Mouse (Mus musculus) G1E-ER4 (cell line): ENCODE measurements around the gene Phb2. TPM values are rescaled to one million over a fixed set of nuclear protein-coding genes. Genes with fewer than 3 reads are reported as not detected.

Source experiments
- GATA1 ChIP-seq: IDR thresholded peaks from one replicate; pipeline ENCODE4 v1.8.0; 2012; ENCODE audit warnings: low read length, inconsistent platforms
- polyA plus RNA-seq: library from polyadenylated mRNA; stranded (reverse); fragments of >175 nt; gene quantifications from 2 replicates; pipeline ENCODE4 v1.2.3, GENCODE M21; 2012

The Phb2 gene
- polyA plus RNA-seq, 1 experiment = 491 TPM

GRCm38 (mm10) chr6:124746654-124747632 is 34.8 kb downstream of the Phb2 start:
- no peak for TF ChIP-seq GATA1

DNA sequence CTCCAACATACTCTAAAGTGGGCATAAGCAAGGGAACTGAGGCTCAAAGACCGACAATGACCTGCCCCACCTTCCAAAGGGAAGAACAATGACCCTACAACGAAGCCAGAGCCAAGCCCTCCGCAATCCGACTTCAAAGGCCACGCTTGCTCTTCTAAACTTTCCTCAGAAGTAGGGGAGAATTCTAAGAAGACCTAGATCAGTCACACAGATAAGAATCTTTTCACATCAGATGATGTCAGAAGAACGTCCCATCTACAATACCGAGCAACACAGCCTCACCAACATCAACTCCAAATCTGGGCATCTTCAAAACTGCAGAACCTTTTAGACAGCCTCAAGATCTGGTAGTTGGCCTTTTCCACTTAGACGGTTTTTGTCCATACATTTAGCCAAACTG is 38.3 kb downstream of the Phb2 start:
- TF ChIP-seq GATA1 = no peak

DNA sequence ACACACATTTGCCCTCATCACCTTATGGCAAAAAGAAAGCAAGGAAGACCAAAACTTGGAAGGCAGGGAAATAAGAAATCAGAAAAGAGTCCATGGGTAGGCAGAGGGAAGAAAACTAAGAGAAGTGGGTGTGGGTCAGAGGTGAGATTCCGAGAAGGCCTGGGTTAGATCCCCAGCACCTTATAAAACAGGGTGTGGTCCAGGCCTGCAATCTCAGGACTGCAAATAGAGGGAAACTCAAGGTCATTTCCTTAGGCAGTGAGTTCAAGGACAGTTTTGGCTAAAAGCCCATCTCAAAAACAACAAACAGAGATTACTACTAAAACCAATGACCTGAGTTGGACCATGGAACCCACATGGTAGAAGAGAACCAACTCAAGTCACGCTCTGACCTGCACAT is 41.7 kb downstream of the Phb2 start:
- TF ChIP-seq GATA1 = no peak

DNA sequence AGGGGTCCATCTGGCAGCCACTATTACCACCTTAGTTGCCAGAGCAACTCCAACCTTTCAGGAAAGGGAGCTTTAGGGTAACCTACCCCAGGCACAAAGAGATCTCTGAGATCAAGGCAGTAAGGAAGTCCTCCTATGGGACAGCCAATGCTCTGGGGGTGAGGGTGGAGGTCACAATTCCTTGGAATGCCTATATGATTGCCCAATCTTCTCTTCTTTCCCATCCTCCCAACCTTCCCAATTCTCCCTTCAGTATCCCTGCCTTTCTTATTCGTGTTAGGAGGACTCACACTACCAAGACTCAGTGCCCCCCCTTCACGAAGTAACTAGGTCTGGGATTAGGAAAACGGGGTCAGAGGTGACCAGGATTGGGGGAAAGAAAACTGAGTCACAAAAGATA is 43.2 kb downstream of the Phb2 start:
- TF ChIP-seq GATA1 = no peak

DNA sequence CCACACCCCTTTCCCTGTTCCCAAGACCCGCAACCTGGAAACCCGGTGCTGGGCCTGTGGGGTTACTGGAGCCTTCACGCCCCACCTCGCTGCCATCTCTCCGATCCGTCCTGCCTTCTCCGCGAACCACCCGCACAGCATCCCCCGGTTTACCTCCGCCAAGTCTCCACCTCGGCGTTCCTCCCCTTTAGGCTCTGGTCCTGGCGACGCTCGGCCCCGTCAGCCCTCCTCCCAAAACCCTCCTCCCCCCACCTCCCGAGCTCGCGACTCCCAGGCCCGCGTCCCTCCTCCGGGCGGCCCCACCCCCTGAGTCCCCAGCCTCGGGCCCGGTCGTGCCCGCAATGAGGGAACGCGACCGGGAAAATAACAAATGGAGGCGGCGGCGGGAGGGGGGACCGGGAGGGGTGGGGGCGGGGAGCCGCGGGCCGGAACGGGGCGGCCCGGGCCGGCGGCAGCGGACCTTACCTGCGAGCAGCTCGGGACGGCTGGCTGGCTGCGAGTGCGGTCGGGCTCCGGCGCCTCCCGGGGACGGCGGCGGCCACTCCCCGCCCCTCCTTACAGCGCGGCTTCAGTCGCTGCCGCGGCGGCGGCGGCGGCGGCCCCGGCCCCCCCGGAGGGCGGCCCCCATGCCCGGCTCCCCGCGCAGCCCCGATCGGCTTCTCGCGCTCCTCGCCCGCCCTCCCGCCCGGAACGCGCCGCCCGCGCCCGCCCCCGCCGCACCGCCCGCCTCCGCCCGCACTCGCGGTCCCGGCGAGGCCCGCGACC is 43.9 kb downstream of the Phb2 start, which contains the start of the genes Gm45234 and Atn1:
Gene Gm45234, minus strand, starts transcription at position 191 of the 765 bp plus-strand sequence.
Gene Atn1, minus strand, starts transcription at position 694 of the 765 bp plus-strand sequence.
- no peak for TF ChIP-seq GATA1

- TF ChIP-seq GATA1 = no peak
Observed at GRCm38 (mm10) chr6:124756652-124757350, 44.7 kb downstream of the Phb2 start.

DNA sequence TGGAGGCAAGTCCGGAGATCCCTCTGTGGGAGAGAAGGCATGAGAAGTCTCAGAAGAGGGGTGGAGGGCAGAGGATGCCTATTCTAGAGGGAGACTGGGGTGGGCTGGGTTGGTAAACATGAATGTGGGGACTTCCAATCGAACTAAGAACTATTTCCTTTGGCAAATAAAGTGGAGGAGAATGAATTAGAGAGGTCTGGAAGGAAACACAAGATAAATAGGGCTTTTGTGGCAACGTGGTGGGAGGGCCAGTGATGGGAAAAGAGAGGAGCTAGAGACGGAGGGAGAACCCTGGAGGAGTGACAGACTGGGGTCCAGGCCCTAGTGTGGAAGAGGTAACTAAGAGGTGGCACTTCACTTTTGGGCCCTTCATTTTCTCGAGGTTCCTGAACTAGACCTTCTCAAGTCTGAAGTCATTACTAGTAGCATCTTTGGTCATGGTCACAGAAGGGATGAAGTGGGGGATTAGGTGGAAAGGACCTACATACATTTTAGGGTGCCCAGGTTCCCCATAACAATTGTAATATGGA is 45.3 kb downstream of the Phb2 start:
- no peak for TF ChIP-seq GATA1

DNA sequence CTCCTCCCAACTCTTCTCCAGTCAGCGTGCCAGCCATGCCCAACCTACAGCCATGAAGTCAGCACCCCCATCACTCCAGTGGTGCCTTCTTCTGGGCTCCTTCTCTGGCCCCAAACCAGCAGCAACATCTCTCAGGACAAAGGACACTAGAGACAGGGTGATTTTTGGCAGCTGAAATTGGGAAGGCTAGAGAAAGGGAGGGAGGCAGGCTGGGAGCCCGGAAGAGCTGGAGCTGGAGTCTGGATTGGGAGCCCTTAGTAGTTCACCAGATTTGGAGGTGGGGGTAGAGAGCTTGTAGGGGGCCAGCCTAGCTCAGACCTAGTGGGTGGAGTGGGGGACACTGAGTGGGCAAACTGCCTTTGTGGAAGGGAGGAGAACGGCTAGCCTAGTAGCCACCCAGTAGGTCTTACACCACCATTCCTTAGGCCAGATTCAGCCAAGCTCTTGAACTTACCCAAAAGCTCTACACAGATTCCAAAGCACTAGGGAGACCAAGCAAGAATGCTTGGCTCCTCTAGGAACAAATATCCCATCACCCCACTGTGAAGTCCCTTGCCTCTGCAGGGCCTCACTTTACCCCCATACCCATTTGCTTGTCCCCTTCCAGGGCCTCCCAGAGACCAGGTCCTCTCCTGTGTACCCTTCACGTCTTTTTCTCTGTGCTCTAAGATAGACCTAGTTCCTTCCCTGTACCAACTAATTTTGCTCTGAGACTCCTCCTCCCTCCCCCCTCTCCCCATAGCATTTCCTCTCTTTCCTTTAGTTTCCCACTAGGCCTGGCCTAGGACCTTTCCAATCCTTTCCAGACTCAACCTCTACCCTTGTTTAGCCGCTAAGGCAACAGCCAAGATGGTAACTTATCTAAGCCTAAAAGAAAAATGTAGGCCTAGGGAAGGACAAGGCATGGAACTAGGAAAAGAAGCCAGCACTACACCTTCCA is 46.0 kb downstream of the Phb2 start:
- TF ChIP-seq GATA1 = no peak

DNA sequence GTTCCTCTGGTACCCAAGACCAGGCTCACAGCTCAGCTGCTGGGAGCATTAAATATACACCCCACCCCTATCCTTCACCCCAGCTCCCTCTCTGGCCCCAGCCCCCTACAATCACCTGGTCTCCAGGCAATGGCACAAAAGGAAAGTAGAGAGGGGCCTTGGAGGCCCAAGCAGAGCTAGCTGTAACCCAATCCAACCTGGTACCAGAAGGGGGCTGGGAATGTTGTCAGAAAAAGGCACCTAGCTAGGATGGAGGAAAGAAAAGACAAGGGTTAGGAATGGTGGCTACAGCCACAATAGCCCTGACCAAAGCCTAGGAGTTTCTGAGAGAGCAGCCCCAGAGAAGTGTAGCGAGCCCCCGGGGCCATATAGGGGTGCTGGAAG is 46.7 kb downstream of the Phb2 start:
- TF ChIP-seq GATA1 = no peak

DNA sequence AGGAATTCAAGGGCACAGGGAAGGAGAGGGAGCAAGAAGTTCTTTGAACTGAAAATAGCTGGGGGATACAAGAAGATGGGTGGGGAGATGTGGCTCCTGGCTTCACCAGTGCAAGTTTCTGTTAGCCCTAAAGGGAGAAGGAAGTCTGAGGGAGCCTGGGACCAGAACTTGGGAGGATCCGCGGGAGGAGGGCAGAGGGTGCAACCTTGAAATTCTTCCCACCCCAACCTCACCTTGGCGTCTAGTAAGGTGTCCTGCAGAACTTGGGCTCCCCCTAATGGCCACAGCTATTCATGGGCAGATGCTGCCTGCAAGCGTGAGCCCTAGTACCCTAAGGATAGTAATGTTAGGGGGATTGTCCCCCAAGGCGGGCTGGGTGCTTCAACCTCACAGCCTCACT is 47.1 kb downstream of the Phb2 start:
- TF ChIP-seq GATA1 = no peak

- no peak for TF ChIP-seq GATA1
Observed at GRCm38 (mm10) chr6:124765951-124766350, 53.8 kb downstream of the Phb2 start.

Other genes starting within 250 kb of the Phb2 start
- gene Clstn3, start 247.5 kb upstream of the Phb2 start, polyA plus RNA-seq = 49.1 and 65.4 TPM in 2 replicates
- not detected in 2 replicates for gene C1rl, start 219.2 kb upstream of the Phb2 start, polyA plus RNA-seq
- gene C1ra, start 199.9 kb upstream of the Phb2 start, polyA plus RNA-seq = not detected in 2 replicates
- gene C1s1, start 170.0 kb upstream of the Phb2 start, polyA plus RNA-seq = not detected in 2 replicates
- not detected in 2 replicates for gene C1rb, start 142.0 kb upstream of the Phb2 start, polyA plus RNA-seq
- not detected in 2 replicates for gene C1s2, start 76.3 kb upstream of the Phb2 start, polyA plus RNA-seq
- gene Lpcat3, start 49.3 kb upstream of the Phb2 start, polyA plus RNA-seq = 144 and 152 TPM in 2 replicates
- 252 and 358 TPM in 2 replicates for gene Emg1, start 158 bp upstream of the Phb2 start, polyA plus RNA-seq
- 25.0 and 55.5 TPM in 2 replicates for gene Ptpn6, start 26.4 kb downstream of the Phb2 start, polyA plus RNA-seq
- gene Grcc10, start 29.0 kb downstream of the Phb2 start, polyA plus RNA-seq = 18.3 and 24.3 TPM in 2 replicates
- 1.7 and 2.3 TPM in 2 replicates for gene Gm45234, start 43.7 kb downstream of the Phb2 start, polyA plus RNA-seq
- gene Atn1, start 44.2 kb downstream of the Phb2 start, polyA plus RNA-seq = 58.0 and 62.7 TPM in 2 replicates
- not detected in 2 replicates for gene Eno2, start 57.3 kb downstream of the Phb2 start, polyA plus RNA-seq
- not detected in 2 replicates for gene Lrrc23, start 67.4 kb downstream of the Phb2 start, polyA plus RNA-seq
- gene Spsb2, start 96.3 kb downstream of the Phb2 start, polyA plus RNA-seq = 10.8 and 11.7 TPM in 2 replicates
- 388 and 516 TPM in 2 replicates for gene Tpi1, start 102.0 kb downstream of the Phb2 start, polyA plus RNA-seq
- 54.8 and 73.3 TPM in 2 replicates for gene Usp5, start 117.1 kb downstream of the Phb2 start, polyA plus RNA-seq
- 64.7 and 82.9 TPM in 2 replicates for gene Cdca3, start 117.2 kb downstream of the Phb2 start, polyA plus RNA-seq
- not detected in 2 replicates for gene Gnb3, start 127.9 kb downstream of the Phb2 start, polyA plus RNA-seq
- not detected in 2 replicates for gene P3h3, start 145.4 kb downstream of the Phb2 start, polyA plus RNA-seq
- not detected in 2 replicates for gene Gpr162, start 151.6 kb downstream of the Phb2 start, polyA plus RNA-seq
- not detected in 2 replicates for gene Cd4, start 175.9 kb downstream of the Phb2 start, polyA plus RNA-seq
- gene Lag3, start 199.4 kb downstream of the Phb2 start, polyA plus RNA-seq = not detected in 2 replicates
- gene Ptms, start 207.8 kb downstream of the Phb2 start, polyA plus RNA-seq = 116 and 155 TPM in 2 replicates
- 344 and 363 TPM in 2 replicates for gene Mlf2, start 219.1 kb downstream of the Phb2 start, polyA plus RNA-seq